Mouse (Mus musculus): ENCODE results near the gene Ncam2. TPM values are rescaled to one million over a fixed set of nuclear protein-coding genes. Genes with fewer than 3 reads are reported as not detected.

The Ncam2 gene
- polyA plus RNA-seq, 1 experiment, result 0.02 TPM

- TF ChIP-seq TCF12 (IDR thresholded peaks at IDR 0.05; ENCODE audit: insufficient read depth, poor library complexity, severe bottlenecking) (no peak), CEBPB (IDR thresholded peaks at IDR 0.05; ENCODE audit: insufficient read depth, poor library complexity, severe bottlenecking) (no peak), POLR2A (IDR thresholded peaks at IDR 0.05; ENCODE audit: insufficient read length, low read depth) (no peak), REST (IDR thresholded peaks at IDR 0.05; ENCODE audit: insufficient read depth, insufficient read length) (no peak), MAX (IDR thresholded peaks at IDR 0.05; ENCODE audit: low read depth) (no peak)
- no peaks in the 10 kb centered on the region for H3K27me3 ChIP-seq (ENCODE audit: control insufficient read depth, insufficient read depth, insufficient read length)
- H3ac ChIP-seq (ENCODE audit: control insufficient read depth, insufficient read length), result no peak overlapping the region
- H3K4me2 ChIP-seq (ENCODE audit: low read depth), result no peak overlapping the region
- H3K79me2 ChIP-seq (ENCODE audit: control insufficient read depth, insufficient read depth), result no peaks in the 10 kb centered on the region
- H3K36me3 ChIP-seq (ENCODE audit: control insufficient read depth, insufficient read depth), result no peaks in the 10 kb centered on the region
- no peak overlapping the region for H3K4me3 ChIP-seq
Observed at GRCm38 (mm10) chr16:81673866-81674265, 473.4 kb downstream of the Ncam2 start.

GRCm38 (mm10) chr16:81675546-81675945, 475.0 kb downstream of the Ncam2 start:
- H3K27me3 ChIP-seq (ENCODE audit: control insufficient read depth, insufficient read depth, insufficient read length), result no peaks in the 10 kb centered on the region
- no peaks in the 10 kb centered on the region for H3K79me2 ChIP-seq (ENCODE audit: control insufficient read depth, insufficient read depth)
- H3ac ChIP-seq (ENCODE audit: control insufficient read depth, insufficient read length), result no peak overlapping the region
- no peak for TF ChIP-seq MYOG (IDR thresholded peaks at IDR 0.05; ENCODE audit: control insufficient read depth in 1 of 3, insufficient read depth in 1 of 3, insufficient read length in 2 of 3, low read depth in 2 of 3)
- no peak for TF ChIP-seq MYOD1 (IDR thresholded peaks at IDR 0.05; ENCODE audit: control insufficient read depth in 1 of 3, insufficient read length in 2 of 3, low read depth in 2 of 3)
- no peak for TF ChIP-seq SRF (IDR thresholded peaks at IDR 0.05; ENCODE audit: control insufficient read depth, insufficient read length, low read depth)
- TF ChIP-seq E2F4 (IDR thresholded peaks at IDR 0.05; ENCODE audit: insufficient read depth), result no peak
- TF ChIP-seq CEBPB (IDR thresholded peaks at IDR 0.05; ENCODE audit: insufficient read depth, poor library complexity, severe bottlenecking), result no peak
- no peak for TF ChIP-seq TCF12 (IDR thresholded peaks at IDR 0.05; ENCODE audit: insufficient read depth, poor library complexity, severe bottlenecking)
- no peak for TF ChIP-seq POLR2AphosphoS2 (IDR thresholded peaks at IDR 0.05; ENCODE audit: insufficient read length, low read depth)
- no peak for TF ChIP-seq REST (IDR thresholded peaks at IDR 0.05; ENCODE audit: insufficient read depth, insufficient read length)
- TF ChIP-seq MAX (IDR thresholded peaks at IDR 0.05; ENCODE audit: low read depth), result no peak
- TF ChIP-seq TCF3 (IDR thresholded peaks at IDR 0.05; ENCODE audit: insufficient read length, low read depth), result no peak
- no peak for TF ChIP-seq USF1 (IDR thresholded peaks at IDR 0.05; ENCODE audit: low read depth)
- no peak overlapping the region for H3K4me3 ChIP-seq
- H3K36me3 ChIP-seq (ENCODE audit: control insufficient read depth, insufficient read depth), result no peaks in the 10 kb centered on the region
- H3K4me2 ChIP-seq (ENCODE audit: low read depth), result no peak overlapping the region
